Mouse (Mus musculus): ENCODE measurements around the gene Stk26. TPM values are rescaled to one million over a fixed set of nuclear protein-coding genes. Genes with fewer than 3 reads are reported as not detected.

The Stk26 gene
- polyA plus RNA-seq, 1 experiment: not detected

GRCm38 (mm10) chrX:50874246-50875002 lies 33.6 kb downstream of the Stk26 start:
- Histone ChIP-seq H3ac (ENCODE audit: control insufficient read depth, insufficient read length) (no peak overlapping the region), H3K79me2 (ENCODE audit: control insufficient read depth, insufficient read depth) (no peaks in the 10 kb centered on the region), H3K4me2 (ENCODE audit: low read depth) (no peak overlapping the region), H3K4me3 (no peak overlapping the region), H3K36me3 (ENCODE audit: control insufficient read depth, insufficient read depth) (no peaks in the 10 kb centered on the region), H3K27me3 (ENCODE audit: control insufficient read depth, insufficient read depth, insufficient read length) (no peaks in the 10 kb centered on the region)
- TF ChIP-seq SRF (IDR thresholded peaks at IDR 0.05; ENCODE audit: control insufficient read depth, insufficient read length, low read depth) (no peak), POLR2AphosphoS2 (IDR thresholded peaks at IDR 0.05; ENCODE audit: insufficient read length, low read depth) (no peak), CEBPB (IDR thresholded peaks at IDR 0.05; ENCODE audit: insufficient read depth, poor library complexity, severe bottlenecking) (no peak), TCF3 (IDR thresholded peaks at IDR 0.05; ENCODE audit: insufficient read length, low read depth) (no peak), E2F4 (IDR thresholded peaks at IDR 0.05; ENCODE audit: insufficient read depth) (no peak)

- H3K4me3 ChIP-seq: no peak overlapping the region
- TF ChIP-seq REST (IDR thresholded peaks at IDR 0.05; ENCODE audit: insufficient read depth, insufficient read length) (no peak), SRF (IDR thresholded peaks at IDR 0.05; ENCODE audit: control insufficient read depth, insufficient read length, low read depth) (no peak), MAX (IDR thresholded peaks at IDR 0.05; ENCODE audit: low read depth) (no peak), CEBPB (IDR thresholded peaks at IDR 0.05; ENCODE audit: insufficient read depth, poor library complexity, severe bottlenecking) (no peak), TCF3 (IDR thresholded peaks at IDR 0.05; ENCODE audit: insufficient read length, low read depth) (no peak), POLR2A (IDR thresholded peaks at IDR 0.05; ENCODE audit: insufficient read length, low read depth) (no peak), MYOG (IDR thresholded peaks at IDR 0.05; ENCODE audit: control insufficient read depth in 1 of 3, insufficient read depth in 1 of 3, insufficient read length in 2 of 3, low read depth in 2 of 3) (no peak)
- H3K4me2 ChIP-seq (ENCODE audit: low read depth): no peak overlapping the region
- no peaks in the 10 kb centered on the region for H3K36me3 ChIP-seq (ENCODE audit: control insufficient read depth, insufficient read depth)
- H3K27me3 ChIP-seq (ENCODE audit: control insufficient read depth, insufficient read depth, insufficient read length): no peaks in the 10 kb centered on the region
- H3K79me2 ChIP-seq (ENCODE audit: control insufficient read depth, insufficient read depth): no peaks in the 10 kb centered on the region
- no peak overlapping the region for H3ac ChIP-seq (ENCODE audit: control insufficient read depth, insufficient read length)
Measured at GRCm38 (mm10) chrX:50887999-50888398, 47.2 kb downstream of the Stk26 start.

DNA sequence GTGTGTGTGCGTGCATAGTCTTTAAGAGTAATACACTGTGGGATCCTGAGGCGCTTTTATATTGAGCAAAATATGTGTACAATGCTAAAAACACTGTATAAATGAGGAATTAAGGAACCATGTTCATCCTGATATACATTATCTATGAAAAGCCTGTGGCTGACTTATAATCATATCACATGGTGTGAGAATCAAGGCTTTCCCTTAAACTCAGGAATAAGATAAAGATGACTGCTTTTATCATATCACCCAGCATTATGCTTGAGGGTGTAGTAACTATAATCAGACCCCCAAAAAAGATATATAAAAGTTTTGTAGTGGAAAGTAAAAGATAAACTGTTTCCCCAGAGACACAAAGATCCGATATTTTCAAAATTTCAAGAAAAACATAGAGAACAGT lies 62.6 kb downstream of the Stk26 start:
- no peak for TF ChIP-seq MAX (IDR thresholded peaks at IDR 0.05; ENCODE audit: low read depth)
- no peak for TF ChIP-seq MYOD1 (IDR thresholded peaks at IDR 0.05; ENCODE audit: control insufficient read depth in 1 of 3, insufficient read length in 2 of 3, low read depth in 2 of 3)
- TF ChIP-seq MYOG (IDR thresholded peaks at IDR 0.05; ENCODE audit: control insufficient read depth in 1 of 3, insufficient read depth in 1 of 3, insufficient read length in 2 of 3, low read depth in 2 of 3): no peak
- no peak for TF ChIP-seq POLR2AphosphoS2 (IDR thresholded peaks at IDR 0.05; ENCODE audit: insufficient read length, low read depth)
- TF ChIP-seq E2F4 (IDR thresholded peaks at IDR 0.05; ENCODE audit: insufficient read depth): no peak
- TF ChIP-seq USF1 (IDR thresholded peaks at IDR 0.05; ENCODE audit: low read depth): no peak
- TF ChIP-seq REST (IDR thresholded peaks at IDR 0.05; ENCODE audit: insufficient read depth, insufficient read length): no peak
- TF ChIP-seq POLR2A (IDR thresholded peaks at IDR 0.05; ENCODE audit: insufficient read length, low read depth): no peak
- no peak for TF ChIP-seq TCF12 (IDR thresholded peaks at IDR 0.05; ENCODE audit: insufficient read depth, poor library complexity, severe bottlenecking)
- TF ChIP-seq CEBPB (IDR thresholded peaks at IDR 0.05; ENCODE audit: insufficient read depth, poor library complexity, severe bottlenecking): no peak
- Histone ChIP-seq H3K79me2 (ENCODE audit: control insufficient read depth, insufficient read depth) (no peaks in the 10 kb centered on the region), H3K27me3 (ENCODE audit: control insufficient read depth, insufficient read depth, insufficient read length) (no peaks in the 10 kb centered on the region), H3K4me3 (no peak overlapping the region), H3K36me3 (ENCODE audit: control insufficient read depth, insufficient read depth) (no peaks in the 10 kb centered on the region), H3K4me2 (ENCODE audit: low read depth) (no peak overlapping the region), H3ac (ENCODE audit: control insufficient read depth, insufficient read length) (no peak overlapping the region)

GRCm38 (mm10) chrX:50909915-50910314 lies 69.1 kb downstream of the Stk26 start:
- H3K36me3 ChIP-seq (ENCODE audit: control insufficient read depth, insufficient read depth): no peaks in the 10 kb centered on the region
- H3K4me2 ChIP-seq (ENCODE audit: low read depth): no peak overlapping the region
- no peak overlapping the region for H3K4me3 ChIP-seq
- no peak overlapping the region for H3ac ChIP-seq (ENCODE audit: control insufficient read depth, insufficient read length)
- no peaks in the 10 kb centered on the region for H3K79me2 ChIP-seq (ENCODE audit: control insufficient read depth, insufficient read depth)
- TF ChIP-seq MAX (IDR thresholded peaks at IDR 0.05; ENCODE audit: low read depth): no peak
- no peak for TF ChIP-seq REST (IDR thresholded peaks at IDR 0.05; ENCODE audit: insufficient read depth, insufficient read length)
- TF ChIP-seq TCF3 (IDR thresholded peaks at IDR 0.05; ENCODE audit: insufficient read length, low read depth): no peak
- no peaks in the 10 kb centered on the region for H3K27me3 ChIP-seq (ENCODE audit: control insufficient read depth, insufficient read depth, insufficient read length)

DNA sequence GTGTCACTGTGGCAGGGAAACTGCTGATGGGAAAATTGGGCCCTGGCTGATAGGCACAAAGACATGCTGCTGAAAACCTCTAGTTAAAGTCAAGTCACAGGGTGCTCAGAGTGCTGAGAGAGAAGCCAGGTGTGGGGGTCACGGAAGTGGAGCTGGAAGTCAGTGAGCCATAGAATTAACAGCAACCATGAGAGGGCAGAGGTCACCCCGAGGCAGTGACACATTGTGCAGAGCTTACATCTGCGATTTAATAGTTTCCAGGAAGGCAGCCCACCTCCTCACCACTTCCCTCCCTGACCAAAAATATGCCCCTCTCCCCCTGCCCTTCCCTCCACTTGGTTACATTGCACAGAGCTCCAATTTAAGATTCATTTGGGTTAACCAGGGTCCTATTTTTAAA lies 76.5 kb downstream of the Stk26 start:
- no peak overlapping the region for H3K4me2 ChIP-seq (ENCODE audit: low read depth)
- no peak overlapping the region for H3ac ChIP-seq (ENCODE audit: control insufficient read depth, insufficient read length)
- TF ChIP-seq POLR2AphosphoS2 (IDR thresholded peaks at IDR 0.05; ENCODE audit: insufficient read length, low read depth) (no peak), MAX (IDR thresholded peaks at IDR 0.05; ENCODE audit: low read depth) (no peak), USF1 (IDR thresholded peaks at IDR 0.05; ENCODE audit: low read depth) (no peak), POLR2A (IDR thresholded peaks at IDR 0.05; ENCODE audit: insufficient read length, low read depth) (no peak), REST (IDR thresholded peaks at IDR 0.05; ENCODE audit: insufficient read depth, insufficient read length) (no peak), MYOG (IDR thresholded peaks at IDR 0.05; ENCODE audit: control insufficient read depth in 1 of 3, insufficient read depth in 1 of 3, insufficient read length in 2 of 3, low read depth in 2 of 3) (no peak), TCF3 (IDR thresholded peaks at IDR 0.05; ENCODE audit: insufficient read length, low read depth) (no peak), MYOD1 (IDR thresholded peaks at IDR 0.05; ENCODE audit: control insufficient read depth in 1 of 3, insufficient read length in 2 of 3, low read depth in 2 of 3) (no peak), CEBPB (IDR thresholded peaks at IDR 0.05; ENCODE audit: insufficient read depth, poor library complexity, severe bottlenecking) (no peak), SRF (IDR thresholded peaks at IDR 0.05; ENCODE audit: control insufficient read depth, insufficient read length, low read depth) (no peak), TCF12 (IDR thresholded peaks at IDR 0.05; ENCODE audit: insufficient read depth, poor library complexity, severe bottlenecking) (no peak), E2F4 (IDR thresholded peaks at IDR 0.05; ENCODE audit: insufficient read depth) (no peak)

More for the DNA sequence above, 76.5 kb downstream of the Stk26 start:
- Histone ChIP-seq H3K4me3 (no peak overlapping the region), H3K27me3 (ENCODE audit: control insufficient read depth, insufficient read depth, insufficient read length) (no peaks in the 10 kb centered on the region), H3K79me2 (ENCODE audit: control insufficient read depth, insufficient read depth) (no peaks in the 10 kb centered on the region), H3K36me3 (ENCODE audit: control insufficient read depth, insufficient read depth) (no peaks in the 10 kb centered on the region)
